Mouse (Mus musculus) skeletal muscle tissue, postnatal 0 days (tissue): ENCODE data around the gene Gm5346. TPM values are rescaled to one million over a fixed set of nuclear protein-coding genes. Genes with fewer than 3 reads are reported as not detected.

Experiments used
- polyA plus RNA-seq: library from polyadenylated mRNA; unstranded; fragments of >200 nt; fragmentation: Nextera tagmentation; extraction: Ambion mirVana; gene quantifications from 2 replicates; pipeline ENCODE4 v1.2.1, GENCODE M21; 2015

Gm5346 gene
- polyA plus RNA-seq: not detected in 2 replicates

GRCm38 (mm10) chr8:43627176-43627575, at the start of gene Gm5346:
TSS of gene Gm5346 (minus strand) at chr8:43627276.

GRCm38 (mm10) chr8:43576607-43577006, 50.5 kb downstream of the Gm5346 start, which contains the start of gene Adam26a:
TSS of gene Adam26a (minus strand) at chr8:43576707.

Other genes starting within 250 kb of the Gm5346 start
- gene Adam26b, start 99.2 kb downstream of the Gm5346 start, polyA plus RNA-seq: not detected in 2 replicates
- gene Adam26a, start 50.6 kb downstream of the Gm5346 start, polyA plus RNA-seq: not detected in 2 replicates
- gene Adam34, start 82.8 kb upstream of the Gm5346 start, polyA plus RNA-seq: not detected in 2 replicates